Mouse (Mus musculus) hindbrain, embryonic 16.5 days (tissue): ENCODE measurements around the gene Kif1bp. TPM values are rescaled to one million over a fixed set of nuclear protein-coding genes. Genes with fewer than 3 reads are reported as not detected.

ENCODE experiments used
- ATAC-seq: fragments of 200-750 bp; cut with Nextera tagmentation; 2 replicates; pipeline ENCODE4 v1.8.0; 2017; ENCODE audit warnings: moderate TSS enrichment, moderate library complexity
- H3K27ac ChIP-seq: fragments of 300-500 bp; sonication (generic); 2 replicates; pipeline ENCODE4 v1.5.1; 2014; ENCODE audit warnings: low read depth, mild to moderate bottlenecking, control low read depth, low read length, moderate library complexity
- H3K27me3 ChIP-seq: fragments of 300-500 bp; sonication (generic); replicated peaks from 2 replicates; pipeline ENCODE4 v1.6.1; 2014; ENCODE audit warnings: low read length; ENCODE audit not compliant: control insufficient read depth, insufficient read depth
- H3K36me3 ChIP-seq: fragments of 300-500 bp; sonication (generic); 2 replicates; pipeline ENCODE4 v1.6.1; 2014; ENCODE audit warnings: mild to moderate bottlenecking, low read length, moderate library complexity, mixed read lengths; ENCODE audit not compliant: control insufficient read depth, insufficient read depth
- H3K4me1 ChIP-seq: fragments of 300-500 bp; sonication (generic); 2 replicates; pipeline ENCODE4 v1.6.1; 2014; ENCODE audit warnings: low read depth, low read length; ENCODE audit not compliant: control insufficient read depth, insufficient read depth
- H3K4me2 ChIP-seq: fragments of 300-500 bp; sonication (generic); 2 replicates; pipeline ENCODE4 v1.6.1; 2014; ENCODE audit warnings: mild to moderate bottlenecking, low read length, control low read depth, moderate library complexity
- H3K4me3 ChIP-seq: fragments of 300-500 bp; sonication (generic); 2 replicates; pipeline ENCODE4 v1.5.1; 2014; ENCODE audit warnings: mild to moderate bottlenecking, low read length, control low read depth, moderate library complexity
- H3K9ac ChIP-seq: fragments of 300-500 bp; sonication (generic); 2 replicates; pipeline ENCODE4 v1.6.1; 2014; ENCODE audit warnings: low read depth, mild to moderate bottlenecking, control low read depth, low read length, moderate library complexity
- H3K9me3 ChIP-seq: fragments of 300-500 bp; sonication (generic); 2 replicates; pipeline ENCODE4 v1.6.1; 2014; ENCODE audit warnings: mild to moderate bottlenecking, low read length, moderate library complexity; ENCODE audit not compliant: control insufficient read depth
- WGBS: fragments of 180-500 bp; shearing (Covaris S2); extraction: QIAGEN DNeasy Blood & Tissue Kit; methylation state at CpG from one replicate; pipeline ENCODE4 v1.1.7; 2014; 5-methylcytosine and 5-hydroxymethylcytosine counted together
- polyA plus RNA-seq: library from polyadenylated mRNA; unstranded; fragments of >200 nt; fragmentation: Nextera tagmentation; extraction: Ambion mirVana; gene quantifications from 2 replicates; pipeline ENCODE4 v1.2.1, GENCODE M21; 2015

Kif1bp gene
- polyA plus RNA-seq, 1 experiment from 2014 or later, result 73.2 TPM

GRCm38 (mm10) chr10:62527351-62527750 is 50.9 kb downstream of the Kif1bp start, which contains the start of gene Srgn:
Gene Srgn (minus strand): TSS chr10:62527451.
- Histone ChIP-seq H3K27me3 (no peaks in the 10 kb centered on the region), H3K9ac (no peak within 1 kb of the TSS), H3K4me3 (no peak within 1 kb of the TSS), H3K27ac (no peak within 1 kb of the TSS), H3K9me3 (no peaks in the 10 kb centered on the region), H3K4me2 (no peak within 1 kb of the TSS), H3K36me3 (no peaks in the 10 kb centered on the region), H3K4me1 (no peaks in the 10 kb centered on the region)
- WGBS, result 86% methylated on average over 14 of the region's 14 CpGs
- no peak for ATAC-seq

- H3K36me3 ChIP-seq, result no peaks in the 10 kb centered on the region
- WGBS, result 71% methylated on average over 7 of the region's 7 CpGs
- H3K27me3 ChIP-seq, result no peaks in the 10 kb centered on the region
- H3K4me1 ChIP-seq, result no peaks in the 10 kb centered on the region
- no peak overlapping the region for H3K9ac ChIP-seq
- no peak for ATAC-seq
- no peak overlapping the region for H3K4me3 ChIP-seq
- no peaks in the 10 kb centered on the region for H3K9me3 ChIP-seq
- no peak overlapping the region for H3K27ac ChIP-seq
- H3K4me2 ChIP-seq, result no peak overlapping the region
Observed at GRCm38 (mm10) chr10:62522346-62522950, 55.8 kb downstream of the Kif1bp start.

GRCm38 (mm10) chr10:62521763-62522162 is 56.5 kb downstream of the Kif1bp start:
- Histone ChIP-seq H3K9ac (no peak overlapping the region), H3K4me2 (no peak overlapping the region), H3K36me3 (no peaks in the 10 kb centered on the region), H3K9me3 (no peaks in the 10 kb centered on the region), H3K4me1 (no peaks in the 10 kb centered on the region), H3K4me3 (no peak overlapping the region), H3K27ac (no peak overlapping the region), H3K27me3 (no peaks in the 10 kb centered on the region)
- ATAC-seq, result no peak
- 78% methylated on average over 4 of the region's 4 CpGs for WGBS

DNA sequence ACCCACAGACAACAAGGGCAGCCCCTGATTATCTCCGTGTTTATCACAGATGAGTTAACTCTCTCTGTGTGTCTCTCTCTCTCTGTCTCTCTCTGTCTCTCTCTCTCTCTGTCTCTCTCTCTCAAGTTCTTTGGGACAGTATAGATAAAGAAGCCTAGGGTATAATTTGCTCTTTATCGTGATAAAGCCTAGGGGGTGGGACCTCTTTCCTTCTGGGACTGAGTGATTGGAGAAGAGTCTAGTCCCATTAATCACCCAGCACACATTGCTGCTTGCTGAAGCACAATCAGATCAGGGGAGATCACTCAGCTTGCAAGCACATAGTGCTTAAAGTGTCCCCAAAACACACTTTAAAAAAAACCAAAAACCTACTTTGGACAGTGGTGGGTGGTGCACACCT is 57.3 kb downstream of the Kif1bp start:
- Histone ChIP-seq H3K36me3 (no peaks in the 10 kb centered on the region), H3K4me3 (no peak overlapping the region), H3K9ac (no peak overlapping the region), H3K27ac (no peak overlapping the region), H3K9me3 (no peaks in the 10 kb centered on the region), H3K27me3 (no peaks in the 10 kb centered on the region), H3K4me2 (no peak overlapping the region), H3K4me1 (no peaks in the 10 kb centered on the region)
- WGBS, result 82% methylated on average over 2 of the region's 2 CpGs
- no peak for ATAC-seq

DNA sequence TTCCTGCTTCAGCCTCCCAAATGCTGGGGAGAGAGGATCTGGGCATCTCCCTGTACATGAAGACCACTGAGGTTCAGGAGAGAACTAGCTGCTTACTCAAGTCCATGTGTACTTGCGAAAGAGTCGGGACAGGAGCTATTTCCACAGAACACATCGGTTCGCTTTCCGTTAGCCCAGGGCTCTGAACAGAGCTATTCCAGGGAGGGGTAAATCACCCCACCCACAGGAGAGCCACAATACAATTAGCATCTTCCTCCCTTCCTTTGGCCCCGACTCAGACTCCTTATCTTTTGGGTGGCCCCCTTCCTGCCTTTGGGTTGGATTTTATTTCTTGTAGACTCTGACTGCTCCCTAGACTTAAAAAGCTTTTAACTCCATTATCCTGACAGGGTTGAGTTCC is 60.7 kb downstream of the Kif1bp start:
- ATAC-seq, result no peak
- Histone ChIP-seq H3K36me3 (no peaks in the 10 kb centered on the region), H3K9me3 (no peaks in the 10 kb centered on the region), H3K9ac (no peak overlapping the region), H3K27ac (no peak overlapping the region), H3K4me3 (no peak overlapping the region), H3K27me3 (no peaks in the 10 kb centered on the region), H3K4me1 (no peaks in the 10 kb centered on the region), H3K4me2 (no peak overlapping the region)
- 89% methylated on average over 6 of the region's 6 CpGs for WGBS

DNA sequence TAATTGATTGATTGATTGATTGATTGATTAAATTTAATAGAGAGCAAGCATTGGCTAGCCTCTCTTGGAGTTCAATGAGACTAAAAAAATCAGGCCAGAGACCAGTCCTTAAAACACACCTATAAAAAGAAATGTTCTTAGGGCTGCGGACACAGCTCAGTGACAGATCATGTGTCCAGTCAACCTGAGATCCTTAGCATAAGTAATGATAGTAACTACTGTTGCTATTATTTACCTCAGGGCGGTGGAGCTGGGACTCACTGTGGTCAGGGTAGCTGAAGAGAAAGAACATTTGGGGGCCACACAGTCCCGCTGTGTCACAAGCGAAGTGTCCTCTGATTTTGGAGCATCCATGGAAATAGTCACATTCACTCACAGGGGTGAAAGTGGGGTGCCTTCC is 65.4 kb downstream of the Kif1bp start:
- Histone ChIP-seq H3K9ac (no peak overlapping the region), H3K9me3 (no peaks in the 10 kb centered on the region), H3K4me2 (no peak overlapping the region), H3K27me3 (no peaks in the 10 kb centered on the region), H3K4me3 (no peak overlapping the region), H3K4me1 (no peaks in the 10 kb centered on the region), H3K36me3 (no peaks in the 10 kb centered on the region), H3K27ac (no peak overlapping the region)
- WGBS, result 95% methylated on average over 4 of the region's 4 CpGs
- ATAC-seq, result no peak

DNA sequence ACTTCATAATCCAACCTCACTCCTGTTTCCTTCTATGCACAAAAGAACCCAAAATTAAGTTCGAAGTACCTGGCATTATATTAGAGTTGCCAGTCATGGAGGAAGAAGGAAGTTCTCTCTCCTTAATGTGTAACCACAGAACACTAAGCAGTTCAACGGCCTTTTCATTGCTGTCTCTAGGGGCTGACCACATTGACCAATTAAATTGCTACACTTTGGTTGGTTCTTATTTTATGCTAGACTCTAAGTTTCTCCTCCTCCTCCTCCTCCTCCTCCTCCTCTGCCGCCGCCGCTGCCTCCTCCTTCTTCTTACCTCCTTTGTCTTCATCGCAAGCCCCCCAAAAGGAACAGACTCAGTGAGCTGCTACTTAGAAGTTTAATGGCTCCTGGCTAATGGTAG is 66.7 kb downstream of the Kif1bp start:
- H3K36me3 ChIP-seq, result no peaks in the 10 kb centered on the region
- no peak overlapping the region for H3K27ac ChIP-seq
- H3K9me3 ChIP-seq, result no peaks in the 10 kb centered on the region
- no peak for ATAC-seq
- no peaks in the 10 kb centered on the region for H3K4me1 ChIP-seq
- no peak overlapping the region for H3K4me3 ChIP-seq
- 81% methylated on average over 6 of the region's 6 CpGs for WGBS
- no peaks in the 10 kb centered on the region; the same call in 1 of the 2 replicates for H3K27me3 ChIP-seq
- no peak overlapping the region for H3K9ac ChIP-seq
- no peak overlapping the region for H3K4me2 ChIP-seq

GRCm38 (mm10) chr10:62509032-62509656 is 69.1 kb downstream of the Kif1bp start:
- Histone ChIP-seq H3K27ac (no peak overlapping the region), H3K4me2 (no peak overlapping the region; the same call in 1 of the 2 replicates), H3K9me3 (no peaks in the 10 kb centered on the region), H3K9ac (no peak overlapping the region), H3K4me3 (no peak overlapping the region), H3K36me3 (no peaks in the 10 kb centered on the region), H3K4me1 (no peaks in the 10 kb centered on the region), H3K27me3 (no peaks in the 10 kb centered on the region; the same call in 1 of the 2 replicates)
- ATAC-seq, result no peak
- 74% methylated on average over 11 of the region's 11 CpGs for WGBS

- H3K9me3 ChIP-seq, result no peaks in the 10 kb centered on the region
- H3K27me3 ChIP-seq, result no peaks in the 10 kb centered on the region; the same call in 1 of the 2 replicates
- H3K27ac ChIP-seq, result 0 out of 2 replicates have a peak overlapping the region, but pooled peaks have one; percentile 29
- no peak for ATAC-seq
- H3K9ac ChIP-seq, result peak overlapping the region; percentile 54; the same call in 1 of the 2 replicates
- H3K4me1 ChIP-seq, result no peaks in the 10 kb centered on the region
- H3K4me3 ChIP-seq, result peak overlapping the region; percentile 36
- H3K36me3 ChIP-seq, result no peaks in the 10 kb centered on the region
- WGBS, result 9% methylated on average over 11 of the region's 11 CpGs
- H3K4me2 ChIP-seq, result peak overlapping the region; percentile 63
Observed at GRCm38 (mm10) chr10:62508459-62508858, 69.8 kb downstream of the Kif1bp start.
